Mouse (Mus musculus) stomach, embryonic 14.5 days (tissue): ENCODE data around the gene P2rx6. TPM values are rescaled to one million over a fixed set of nuclear protein-coding genes. Genes with fewer than 3 reads are reported as not detected.
"Not testable (repeated sequence)": the region's sequence is repeated elsewhere in the genome, so short reads cannot be mapped to it uniquely, and the experiment has no call there.

ENCODE experiments used
- ATAC-seq: fragments of 200-750 bp; cut with Nextera tagmentation; 2 replicates; pipeline ENCODE4 v1.8.0; 2017; ENCODE audit warnings: low read depth, moderate TSS enrichment; ENCODE audit not compliant: insufficient number of reproducible peaks, insufficient read depth, low FRiP score
- H3K27ac ChIP-seq: fragments of 300-500 bp; sonication (generic); 2 replicates; pipeline ENCODE4 v1.5.1; 2014; ENCODE audit warnings: mild to moderate bottlenecking, low read length, moderate library complexity, mixed read lengths
- H3K27me3 ChIP-seq: fragments of 300-500 bp; sonication (generic); 2 replicates; pipeline ENCODE4 v1.6.1; 2014; ENCODE audit warnings: low read length, control low read depth, mixed read lengths; ENCODE audit not compliant: control insufficient read depth, insufficient read depth
- H3K36me3 ChIP-seq: fragments of 300-500 bp; sonication (generic); 2 replicates; pipeline ENCODE4 v1.6.1; 2014; ENCODE audit warnings: mild to moderate bottlenecking, control low read depth, low read length, moderate library complexity, mixed read lengths; ENCODE audit not compliant: control insufficient read depth, insufficient read depth
- H3K4me1 ChIP-seq: fragments of 300-500 bp; sonication (generic); 2 replicates; pipeline ENCODE4 v1.6.1; 2014; ENCODE audit warnings: low read length, control low read depth, mixed read lengths; ENCODE audit not compliant: control insufficient read depth, insufficient read depth
- H3K4me2 ChIP-seq: fragments of 300-500 bp; sonication (generic); replicated peaks from 2 replicates; pipeline ENCODE4 v1.6.1; 2014; ENCODE audit warnings: low read depth, low read length, control low read depth
- H3K4me3 ChIP-seq: fragments of 300-500 bp; sonication (generic); 2 replicates; pipeline ENCODE4 v1.5.1; 2014; ENCODE audit warnings: low read depth, low read length, control low read depth
- H3K9ac ChIP-seq: fragments of 300-500 bp; sonication (generic); replicated peaks from 2 replicates; pipeline ENCODE4 v1.6.1; 2014; ENCODE audit warnings: low read depth, mild to moderate bottlenecking, control low read depth, low read length, moderate library complexity, mixed read lengths
- H3K9me3 ChIP-seq: fragments of 300-500 bp; sonication (generic); 2 replicates; pipeline ENCODE4 v1.6.1; 2016; ENCODE audit warnings: low read depth, low read length, control low read depth; ENCODE audit not compliant: control insufficient read depth
- WGBS: fragments of 180-500 bp; shearing (Covaris S2); extraction: QIAGEN DNeasy Blood & Tissue Kit; methylation state at CpG from one replicate; pipeline ENCODE4 v1.1.7; 2014; 5-methylcytosine and 5-hydroxymethylcytosine counted together
- polyA plus RNA-seq: library from polyadenylated mRNA; unstranded; fragments of >200 nt; fragmentation: Nextera tagmentation; extraction: Ambion mirVana; gene quantifications from 2 replicates; pipeline ENCODE4 v1.2.1, GENCODE M21; 2014

Gene P2rx6
- polyA plus RNA-seq, 1 experiment from 2014 or later, result 0.93 TPM

DNA sequence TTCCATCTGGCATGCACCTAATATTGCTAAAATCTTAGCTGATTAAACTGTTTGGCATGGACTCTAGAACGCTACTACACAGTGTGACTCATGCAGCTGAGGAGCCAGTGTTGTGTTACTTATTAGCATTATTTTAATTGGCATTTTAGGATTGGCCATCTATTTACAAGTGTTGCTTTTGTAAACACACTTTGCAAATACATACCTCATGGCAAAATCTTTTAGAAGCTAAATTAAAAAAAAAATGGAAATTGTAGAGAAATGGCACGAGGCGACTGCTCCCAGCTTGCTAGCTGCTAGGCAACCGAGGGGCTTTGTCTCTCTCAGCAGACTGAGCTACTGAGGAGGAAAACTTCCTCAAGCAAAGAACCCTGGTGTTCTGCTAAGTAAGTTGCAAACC is 43.3 kb downstream of the P2rx6 start:
- H3K9me3 ChIP-seq, result no peaks in the 10 kb centered on the region
- 66% methylated on average over 4 of the region's 4 CpGs for WGBS
- H3K4me1 ChIP-seq, result no peaks in the 10 kb centered on the region
- no peak overlapping the region for H3K27ac ChIP-seq
- H3K4me3 ChIP-seq, result no peak overlapping the region
- no peaks in the 10 kb centered on the region for H3K27me3 ChIP-seq
- H3K4me2 ChIP-seq, result no peak overlapping the region
- no peak for ATAC-seq
- H3K9ac ChIP-seq, result no peak overlapping the region
- H3K36me3 ChIP-seq, result no peaks in the 10 kb centered on the region

DNA sequence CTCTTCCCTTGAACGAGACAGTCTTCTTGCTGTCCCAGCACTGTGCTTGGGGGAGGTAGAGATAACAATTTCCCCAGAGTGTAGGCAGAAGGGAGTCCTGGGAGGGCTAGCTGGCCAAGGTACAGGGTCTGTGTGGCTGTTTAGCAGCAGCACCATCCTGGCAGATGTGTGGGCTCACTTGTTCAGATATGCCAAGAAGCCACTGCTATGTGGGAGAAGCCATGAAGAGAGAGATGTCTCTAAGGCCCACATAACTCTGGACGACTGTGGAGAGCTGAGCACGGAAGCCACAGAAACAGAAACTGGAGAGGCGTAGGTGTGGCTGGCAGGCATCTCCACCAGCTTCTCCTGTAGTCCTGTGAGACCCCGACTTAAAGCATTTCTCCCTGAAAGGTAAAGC is 44.0 kb downstream of the P2rx6 start:
- no peak overlapping the region for H3K9ac ChIP-seq
- H3K4me1 ChIP-seq, result no peaks in the 10 kb centered on the region
- no peaks in the 10 kb centered on the region for H3K9me3 ChIP-seq
- H3K27ac ChIP-seq, result no peak overlapping the region
- H3K36me3 ChIP-seq, result no peaks in the 10 kb centered on the region
- no peak overlapping the region for H3K4me2 ChIP-seq
- WGBS, result 71% methylated on average over 5 of the region's 5 CpGs
- no peaks in the 10 kb centered on the region for H3K27me3 ChIP-seq
- ATAC-seq, result no peak
- H3K4me3 ChIP-seq, result no peak overlapping the region

DNA sequence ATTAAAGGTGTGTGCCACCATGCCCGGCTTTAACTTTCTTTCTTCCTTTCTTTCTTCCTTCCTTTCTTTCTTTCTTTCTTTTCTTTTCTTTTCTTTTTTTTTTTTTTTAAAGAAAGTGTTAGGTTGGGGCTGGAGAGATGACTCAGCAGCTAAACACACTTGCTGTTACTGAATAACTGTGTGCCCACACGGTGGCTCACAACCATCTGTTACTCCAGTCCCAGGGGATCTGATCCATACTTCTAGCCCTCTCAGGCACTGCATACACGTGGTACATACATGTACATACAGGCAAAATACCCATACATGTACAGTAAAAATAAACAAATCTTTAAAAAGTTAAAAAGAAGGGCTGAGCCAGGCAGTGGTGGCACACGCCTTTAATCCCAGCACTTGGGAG is 49.7 kb downstream of the P2rx6 start:
- Histone ChIP-seq H3K27ac (no peak overlapping the region), H3K36me3 (no peaks in the 10 kb centered on the region), H3K27me3 (no peaks in the 10 kb centered on the region), H3K4me2 (no peak overlapping the region), H3K4me1 (no peaks in the 10 kb centered on the region), H3K4me3 (no peak overlapping the region), H3K9me3 (no peaks in the 10 kb centered on the region), H3K9ac (no peak overlapping the region)
- ATAC-seq, result no peak
- WGBS, result 69% methylated on average over 4 of the region's 4 CpGs

DNA sequence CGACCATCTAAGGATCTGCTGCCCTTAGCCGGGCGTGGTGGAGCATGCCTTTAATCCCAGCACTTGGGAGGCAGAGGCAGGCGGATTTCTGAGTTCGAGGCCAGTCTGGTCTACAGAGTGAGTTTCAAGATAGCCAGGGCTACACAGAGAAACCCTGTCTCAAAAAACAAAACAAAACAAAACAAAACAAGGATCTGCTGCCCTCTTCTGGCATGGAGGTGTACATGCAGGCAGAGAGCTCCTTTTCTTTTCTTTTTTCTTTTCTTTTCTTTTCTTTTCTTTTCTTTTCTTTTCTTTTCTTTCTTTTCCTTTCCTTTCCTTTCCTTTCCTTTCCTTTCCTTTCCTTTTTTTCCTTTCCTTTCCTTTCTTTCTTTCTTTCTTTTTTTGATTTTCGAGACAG is 53.1 kb downstream of the P2rx6 start:
- 88% methylated on average over 6 of the region's 6 CpGs for WGBS
- not testable (repeated sequence) for H3K36me3 ChIP-seq, H3K4me2 ChIP-seq, H3K27me3 ChIP-seq, H3K9ac ChIP-seq, H3K27ac ChIP-seq, H3K4me3 ChIP-seq, H3K9me3 ChIP-seq, H3K4me1 ChIP-seq, ATAC-seq

DNA sequence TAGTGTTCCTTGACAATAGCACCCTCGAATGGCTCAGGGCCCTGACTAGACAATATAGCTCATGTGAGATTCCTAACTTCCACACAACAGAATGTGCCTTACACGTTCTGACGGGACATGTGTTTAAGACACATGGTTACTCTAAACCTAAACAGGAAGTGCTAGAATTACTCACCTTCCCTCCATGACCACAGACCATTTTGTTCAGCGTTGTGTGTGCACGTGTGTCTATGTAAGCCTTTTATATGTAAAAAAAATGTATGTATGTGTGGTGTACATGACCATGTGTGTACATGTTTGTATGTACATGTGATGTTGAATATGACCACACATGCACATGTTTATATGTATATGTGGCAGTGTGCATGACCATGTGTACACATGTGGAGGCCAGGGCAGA is 54.5 kb downstream of the P2rx6 start:
- 72% methylated on average over 5 of the region's 5 CpGs for WGBS
- Histone ChIP-seq H3K9me3 (no peaks in the 10 kb centered on the region), H3K4me3 (no peak overlapping the region), H3K4me2 (no peak overlapping the region), H3K36me3 (no peaks in the 10 kb centered on the region), H3K27me3 (no peaks in the 10 kb centered on the region), H3K9ac (no peak overlapping the region), H3K4me1 (0 out of 2 replicates have a peak, but pooled peaks cover 6% of the 10 kb centered on the region), H3K27ac (no peak overlapping the region)
- ATAC-seq, result no peak

DNA sequence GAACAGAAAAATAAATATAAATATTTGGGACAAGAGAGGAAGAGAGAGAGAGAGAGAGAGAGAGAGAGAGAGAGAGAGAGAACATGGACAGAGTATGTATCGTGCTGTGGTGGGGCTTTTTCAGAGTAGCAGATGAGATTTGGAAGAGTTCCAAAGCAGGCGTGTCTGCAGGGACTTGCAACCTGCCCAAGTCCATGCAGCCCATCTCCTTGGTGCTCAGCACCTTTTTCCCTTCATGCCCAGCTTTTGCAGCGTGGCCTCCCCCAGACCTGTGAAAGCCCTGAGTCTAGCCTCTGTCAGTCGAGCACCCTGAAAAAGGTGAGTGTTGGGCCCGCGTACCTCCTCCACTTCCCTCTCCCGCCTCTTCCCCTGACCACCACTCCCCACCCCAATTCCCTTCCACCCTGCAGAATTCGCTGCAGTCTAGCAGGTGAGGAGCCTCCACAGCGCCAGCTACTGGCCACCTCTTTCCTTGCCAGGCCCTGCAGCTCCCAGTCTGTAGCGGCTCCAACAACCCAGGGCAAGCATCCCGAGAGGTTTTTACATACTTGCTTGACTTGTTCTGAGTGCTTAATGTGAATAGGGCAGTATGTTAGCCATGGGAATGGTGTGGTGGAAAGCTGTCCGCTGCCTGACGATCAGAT is 56.4 kb downstream of the P2rx6 start:
- 12% methylated on average over 13 of the region's 13 CpGs for WGBS
- H3K9me3 ChIP-seq, result no peaks in the 10 kb centered on the region
- H3K9ac ChIP-seq, result no peak overlapping the region
- no peaks in the 10 kb centered on the region for H3K27me3 ChIP-seq
- H3K4me2 ChIP-seq, result peak overlapping the region; percentile 7; the same call in 1 of the 2 replicates
- no peak overlapping the region for H3K27ac ChIP-seq
- 0 out of 2 replicates have a peak, but pooled peaks cover 6% of the 10 kb centered on the region for H3K4me1 ChIP-seq
- ATAC-seq, result peak; percentile 82
- no peaks in the 10 kb centered on the region; the same call in none of the 2 replicates for H3K36me3 ChIP-seq
- no peak overlapping the region for H3K4me3 ChIP-seq

DNA sequence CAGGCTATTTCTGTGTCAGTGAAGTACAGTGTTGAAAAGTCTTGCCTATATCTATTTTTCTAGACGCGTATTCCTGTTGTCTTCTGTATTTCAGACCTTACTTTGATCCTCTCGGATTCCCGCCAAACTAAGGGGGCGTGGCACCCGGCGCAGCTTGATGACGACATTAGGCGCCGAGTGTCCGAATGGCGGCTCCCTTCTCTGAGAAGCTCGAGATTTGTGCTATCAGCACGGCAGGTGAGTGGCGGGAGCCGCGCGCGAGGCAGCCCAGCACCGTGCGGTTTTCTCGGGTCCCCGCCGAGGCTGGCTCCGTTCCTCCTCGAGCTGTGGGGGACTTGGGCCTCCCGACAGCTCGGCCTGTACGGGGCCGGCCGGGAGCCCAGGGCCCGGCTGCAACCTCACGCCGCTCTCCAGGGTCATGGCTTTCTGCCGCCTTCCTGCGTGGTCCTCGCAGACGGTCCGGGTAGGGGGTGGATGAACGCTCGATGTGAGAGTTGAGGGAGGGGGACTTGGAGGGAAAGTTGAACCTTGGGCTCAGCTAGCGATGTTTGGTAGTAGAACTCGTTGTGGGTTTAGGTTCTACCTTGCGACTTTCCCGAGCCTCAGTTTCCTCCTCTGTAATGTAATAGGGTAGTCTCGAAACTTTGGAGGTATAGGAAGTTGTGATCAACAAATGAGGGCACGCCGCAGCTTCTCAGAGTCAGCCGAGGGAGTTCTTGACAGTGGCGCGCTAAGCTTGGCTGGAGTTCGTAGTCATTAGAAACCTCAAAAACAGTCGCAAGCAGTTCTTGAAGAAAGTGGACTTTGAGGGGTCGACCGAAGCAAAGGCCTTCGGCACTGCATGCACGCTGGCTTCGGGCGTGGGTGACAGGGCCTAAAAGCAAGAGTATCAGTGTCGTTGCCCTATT is 57.8 kb downstream of the P2rx6 start, which contains the start of gene Smpd4:
Gene Smpd4 (plus strand): TSS at position 157 of the 908 bp plus-strand sequence.
- H3K27me3 ChIP-seq, result no peaks in the 10 kb centered on the region
- ATAC-seq, result peak; percentile 70
- H3K4me3 ChIP-seq, result peak within 1 kb of the TSS; percentile 95
- peaks cover 3% of the 10 kb centered on the region for H3K36me3 ChIP-seq
- H3K9ac ChIP-seq, result peak within 1 kb of the TSS; percentile 95
- no peaks in the 10 kb centered on the region for H3K9me3 ChIP-seq
- H3K27ac ChIP-seq, result no peak within 1 kb of the TSS
- H3K4me2 ChIP-seq, result peak within 1 kb of the TSS; percentile 95
- 4% methylated on average over 60 of the region's 60 CpGs for WGBS
- 0 out of 2 replicates have a peak, but pooled peaks cover 6% of the 10 kb centered on the region for H3K4me1 ChIP-seq

DNA sequence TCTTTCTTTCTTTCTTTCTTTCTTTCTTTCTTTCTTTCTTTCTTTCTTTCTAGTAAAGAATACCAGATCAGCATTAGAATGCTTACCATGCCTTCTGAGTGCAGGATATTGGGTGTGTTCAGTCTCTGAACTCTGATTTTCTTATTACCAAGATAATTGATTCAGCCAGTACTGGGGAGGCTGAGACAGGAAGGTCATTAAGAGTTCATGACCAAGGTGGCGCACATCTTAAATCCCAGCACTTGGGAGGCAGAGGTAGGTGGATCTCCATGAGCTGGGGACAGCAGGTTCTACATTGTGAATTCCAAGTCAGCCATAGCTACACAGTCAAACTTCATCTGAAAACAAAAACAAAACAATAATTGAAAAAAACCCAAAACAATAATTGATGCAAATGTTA is 60.3 kb downstream of the P2rx6 start:
- H3K4me2 ChIP-seq, result no peak overlapping the region
- no peak overlapping the region for H3K27ac ChIP-seq
- ATAC-seq, result no peak
- H3K4me1 ChIP-seq, result 0 out of 2 replicates have a peak, but pooled peaks cover 6% of the 10 kb centered on the region
- H3K9me3 ChIP-seq, result no peaks in the 10 kb centered on the region
- no peak overlapping the region for H3K9ac ChIP-seq
- peaks cover 15% of the 10 kb centered on the region for H3K36me3 ChIP-seq
- WGBS, result 86% methylated on average over 1 of the region's 1 CpGs
- no peaks in the 10 kb centered on the region for H3K27me3 ChIP-seq
- H3K4me3 ChIP-seq, result no peak overlapping the region
